Mouse (Mus musculus): ENCODE measurements around the gene Atp2a1.

DNA sequence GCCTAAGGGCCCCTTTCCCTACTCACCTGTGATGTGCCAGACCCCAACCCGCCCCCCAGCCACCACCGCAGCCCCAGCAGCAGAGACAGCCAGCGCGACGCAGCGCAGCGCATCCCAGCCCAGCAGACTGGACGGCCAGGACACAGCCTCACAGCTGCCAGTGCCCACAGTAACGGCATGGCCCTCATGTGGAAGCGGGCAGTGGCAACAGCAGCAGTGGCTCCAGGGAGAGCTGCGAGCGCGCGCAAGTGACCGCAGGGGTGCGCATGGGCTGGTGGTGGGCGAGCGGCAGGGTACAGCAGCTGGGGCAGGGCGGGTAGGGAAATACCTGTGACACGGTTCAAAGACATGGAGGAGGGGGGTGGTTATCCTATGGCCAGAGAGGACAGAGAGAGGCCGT lies 16.7 kb downstream of the Atp2a1 start:
- TF ChIP-seq CTCF (IDR thresholded peaks at IDR 0.05; ENCODE audit: control insufficient read depth, insufficient read depth, insufficient read length) (no peak), CEBPB (IDR thresholded peaks at IDR 0.05; ENCODE audit: low read depth) (no peak), MAX (IDR thresholded peaks at IDR 0.05) (no peak), MYOD1 (IDR thresholded peaks at IDR 0.05; ENCODE audit: control insufficient read depth, insufficient read length, low read depth) (no peak), USF1 (IDR thresholded peaks at IDR 0.05; ENCODE audit: low read depth) (no peak), MYOG (IDR thresholded peaks at IDR 0.05; ENCODE audit: control insufficient read depth, extremely low read depth, insufficient read length) (no peak)
